Mouse (Mus musculus): ENCODE measurements around the gene Pard3b. TPM values are rescaled to one million over a fixed set of nuclear protein-coding genes. Genes with fewer than 3 reads are reported as not detected.

Pard3b gene
- total and polyA plus RNA-seq, 3 experiments: 0.30 to 0.75 (median 0.63) TPM

DNA sequence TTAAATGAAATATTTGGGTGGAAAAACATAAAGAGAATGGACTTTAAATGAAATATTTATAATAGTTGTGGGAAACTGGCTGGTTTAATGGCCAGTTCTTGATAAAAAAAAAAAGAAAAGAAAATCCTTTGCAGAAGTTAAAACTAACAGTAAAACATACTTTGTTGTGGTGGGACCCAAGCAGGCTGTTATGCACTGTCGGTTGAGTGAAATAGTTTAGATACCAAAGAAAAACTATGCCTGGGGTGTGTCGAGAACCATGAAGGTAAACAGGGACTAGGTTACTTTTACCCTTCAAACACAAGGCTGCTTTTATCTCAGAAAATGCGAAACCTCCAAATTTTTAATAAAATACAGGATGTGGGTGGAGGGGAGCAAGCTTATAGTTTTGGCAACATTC, 797.7 kb downstream of the Pard3b start:
- Histone ChIP-seq H3K4me1 (ENCODE audit: control insufficient read depth in 1 of 2, insufficient read depth in 2 of 2) (peaks cover 0 to 6% of the 10 kb centered on the region in 2 experiments; a peak in 1 of 4 replicates), H3K36me3 (replicated peaks in 1 of 2; ENCODE audit: control insufficient read depth in 1 of 2, insufficient read depth in 1 of 2, low read length in 1 of 2) (no peaks in the 10 kb centered on the region), H3K4me2 (ENCODE audit: insufficient read depth, low read depth, poor library complexity, severe bottlenecking) (no peak overlapping the region), H3K79me2 (replicated peaks; ENCODE audit: control insufficient read depth, extremely low read depth, insufficient read depth, poor library complexity, severe bottlenecking) (no peaks in the 10 kb centered on the region), H3K27ac (ENCODE audit: insufficient read depth, low read depth) (no peak overlapping the region), H3K4me3 (replicated peaks in 1 of 3; ENCODE audit: low read depth in 2 of 3, low read length in 2 of 3, poor library complexity in 1 of 3) (no peak overlapping the region), H3K9me3 (replicated peaks; ENCODE audit: low read length) (no peaks in the 10 kb centered on the region), H3K27me3 (replicated peaks) (no peaks in the 10 kb centered on the region), H3K9ac (ENCODE audit: insufficient read depth, low read depth) (no peak overlapping the region)
- in situ Hi-C loops (cut with MboI; ENCODE audit: low pct_ligation_motif_present, low pct_unique_long_range_greater_than_20kb, low sequenced_read_pairs) (no loop called here), dilution Hi-C loops (cut with MboI; ENCODE audit: extremely low pct_ligation_motif_present, extremely low pct_unique_long_range_greater_than_20kb, low sequenced_read_pairs) (no loop called here)
- no peak for DNase-seq (ENCODE audit: extremely low read depth)
- TF ChIP-seq JUN (IDR thresholded peaks at IDR 0.05; ENCODE audit: insufficient read depth, low read depth, low read length) (no peak), CHD2 (IDR thresholded peaks at IDR 0.05; ENCODE audit: low read length) (no peak), JUND (conservative IDR thresholded peaks at IDR 0.05; ENCODE audit: low read depth, low read length) (no peak), USF2 (conservative IDR thresholded peaks at IDR 0.05; ENCODE audit: low read depth, low read length) (no peak)

- in situ Hi-C loops (cut with MboI; ENCODE audit: low pct_ligation_motif_present, low pct_unique_long_range_greater_than_20kb, low sequenced_read_pairs) (no loop called here), dilution Hi-C loops (cut with MboI; ENCODE audit: extremely low pct_ligation_motif_present, extremely low pct_unique_long_range_greater_than_20kb, low sequenced_read_pairs) (no loop called here)
- no peaks in the 10 kb centered on the region for H3K27me3 ChIP-seq (replicated peaks)
- DNase-seq (ENCODE audit: extremely low read depth): no peak
- H3K9me3 ChIP-seq (replicated peaks; ENCODE audit: low read length): no peaks in the 10 kb centered on the region
- no peak overlapping the region for H3K4me3 ChIP-seq (replicated peaks in 1 of 3; ENCODE audit: low read depth in 2 of 3, low read length in 2 of 3, poor library complexity in 1 of 3)
- peaks cover 0 to 6% of the 10 kb centered on the region in 2 experiments; a peak in 1 of 4 replicates for H3K4me1 ChIP-seq (ENCODE audit: control insufficient read depth in 1 of 2, insufficient read depth in 2 of 2)
- 0 out of 2 replicates have a peak overlapping the region, but pooled peaks have one; percentile 6 for H3K4me2 ChIP-seq (ENCODE audit: insufficient read depth, low read depth, poor library complexity, severe bottlenecking)
- TF ChIP-seq UBTF (IDR thresholded peaks at IDR 0.05; ENCODE audit: low read depth, low read length) (no peak), BHLHE40 (IDR thresholded peaks at IDR 0.05; ENCODE audit: low read depth, low read length) (no peak), MAZ (IDR thresholded peaks at IDR 0.05; ENCODE audit: low read depth, low read length) (no peak), ZNF384 (IDR thresholded peaks at IDR 0.05; ENCODE audit: low read depth, low read length) (no peak), ZKSCAN1 (IDR thresholded peaks at IDR 0.05; ENCODE audit: borderline replicate concordance, low read depth, low read length) (no peak), NELFE (IDR thresholded peaks at IDR 0.05; ENCODE audit: low read depth, low read length) (no peak), CHD2 (IDR thresholded peaks at IDR 0.05; ENCODE audit: low read length) (no peak), USF2 (conservative IDR thresholded peaks at IDR 0.05; ENCODE audit: low read depth, low read length) (no peak), ELF1 (IDR thresholded peaks at IDR 0.05; ENCODE audit: low read depth, low read length) (no peak), POLR2AphosphoS2 (IDR thresholded peaks at IDR 0.05; ENCODE audit: low read depth, low read length) (no peak), GABPA (IDR thresholded peaks at IDR 0.05; ENCODE audit: insufficient replicate concordance, low read depth, low read length) (no peak), MXI1 (IDR thresholded peaks at IDR 0.05; ENCODE audit: low read depth, low read length) (no peak), SIN3A (IDR thresholded peaks at IDR 0.05; ENCODE audit: low read length) (no peak)
- no peak overlapping the region for H3K9ac ChIP-seq (ENCODE audit: insufficient read depth, low read depth)
- no peak overlapping the region for H3K27ac ChIP-seq (ENCODE audit: insufficient read depth, low read depth)
- H3K36me3 ChIP-seq (replicated peaks in 1 of 2; ENCODE audit: control insufficient read depth in 1 of 2, insufficient read depth in 1 of 2, low read length in 1 of 2): no peaks in the 10 kb centered on the region
- no peaks in the 10 kb centered on the region for H3K79me2 ChIP-seq (replicated peaks; ENCODE audit: control insufficient read depth, extremely low read depth, insufficient read depth, poor library complexity, severe bottlenecking)
Measured at GRCm38 (mm10) chr1:62437493-62437892, 798.9 kb downstream of the Pard3b start.
